Mouse (Mus musculus) C2C12 (cell line): ENCODE measurements around the gene Rab7.
A peak's percentile ranks its signal among the peaks of the same experiment; 100 is the strongest.

ENCODE experiments used
- CEBPB ChIP-seq: IDR thresholded peaks from one replicate; pipeline ENCODE4 v1.6.1; 2011; ENCODE audit warnings: low read depth, mild to moderate bottlenecking, control low read depth, moderate library complexity
- CTCF ChIP-seq: IDR thresholded peaks from one replicate; pipeline ENCODE4 v1.5.1; 2011; ENCODE audit not compliant: control insufficient read depth, insufficient read depth, insufficient read length
- FOSL1 ChIP-seq: IDR thresholded peaks from one replicate; pipeline ENCODE4 v1.8.0; 2011; ENCODE audit warnings: mild to moderate bottlenecking, low read length; ENCODE audit not compliant: poor library complexity, insufficient read depth, severe bottlenecking
- MAX ChIP-seq: IDR thresholded peaks from one replicate; pipeline ENCODE4 v1.6.1; 2011; ENCODE audit warnings: mild to moderate bottlenecking, control low read depth
- MYOD1 ChIP-seq: IDR thresholded peaks from one replicate; pipeline ENCODE4 v1.6.1; 2011; ENCODE audit warnings: low read depth; ENCODE audit not compliant: control insufficient read depth, insufficient read length
- MYOG ChIP-seq: IDR thresholded peaks from one replicate; pipeline ENCODE4 v1.6.1; 2011; ENCODE audit not compliant: control insufficient read depth, insufficient read length; ENCODE audit errors: extremely low read depth
- USF1 ChIP-seq: IDR thresholded peaks from one replicate; pipeline ENCODE4 v1.6.1; 2011; ENCODE audit warnings: low read depth, mild to moderate bottlenecking, control low read depth, moderate library complexity

DNA sequence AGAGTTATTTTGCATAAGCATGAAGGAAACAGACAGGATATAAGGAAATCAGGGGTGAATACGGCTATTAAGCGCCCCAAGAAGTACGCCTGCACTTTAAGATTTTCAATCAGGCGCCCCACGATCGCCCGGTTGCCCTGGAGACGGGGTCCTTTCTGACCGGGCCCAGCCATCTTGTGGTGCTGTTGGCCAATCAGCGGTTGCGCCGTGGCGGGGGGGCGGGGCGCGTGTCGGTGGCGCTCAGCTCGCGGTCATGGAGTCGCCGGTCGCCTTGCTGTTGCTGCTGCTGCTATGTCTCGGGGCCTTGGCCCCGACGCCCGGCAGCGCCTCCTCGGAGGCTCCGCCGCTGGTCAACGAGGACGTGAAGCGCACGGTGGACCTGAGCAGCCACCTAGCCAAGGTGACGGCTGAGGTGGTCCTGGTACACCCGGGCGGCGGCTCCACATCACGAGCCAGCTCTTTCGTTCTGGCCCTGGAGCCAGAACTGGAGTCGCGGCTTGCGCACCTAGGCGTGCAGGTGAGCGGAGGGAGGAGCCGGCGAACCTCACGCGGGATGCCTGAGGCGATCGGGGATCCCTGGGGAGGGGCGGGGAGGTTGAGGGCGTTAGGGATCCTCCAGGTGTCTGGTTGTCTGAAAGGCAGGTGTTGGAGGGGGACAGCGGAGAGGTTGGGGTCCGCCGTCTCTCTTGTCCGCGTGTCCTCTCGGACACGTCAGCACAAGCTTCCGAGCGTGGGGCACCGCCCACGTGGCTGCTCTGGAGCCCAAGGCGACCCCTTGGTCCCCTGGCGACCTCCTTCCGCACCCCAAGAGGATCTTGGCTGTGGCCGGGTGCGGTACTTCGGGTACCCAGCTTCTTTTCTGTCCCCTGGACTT lies 39.4 kb upstream of the Rab7 start, which contains the start of gene Rpn1:
- TF ChIP-seq CTCF (no peak), MYOG (no peak), USF1 (no peak), MAX (peak; percentile 56), MYOD1 (no peak), CEBPB (no peak), FOSL1 (no peak)
